Mouse (Mus musculus): ENCODE data around the gene Iffo1.

- no peak for TF ChIP-seq CTCF (IDR thresholded peaks at IDR 0.05; ENCODE audit: control insufficient read depth, insufficient read depth, insufficient replicate concordance, low read depth, low read length)
- no peak for TF ChIP-seq POLR2A (IDR thresholded peaks at IDR 0.05; ENCODE audit: control insufficient read depth, low read depth, low read length)
Measured at GRCm38 (mm10) chr6:125156491-125156890, 11.4 kb downstream of the Iffo1 start.

Data from testis, adult 2 months (tissue).